Mouse (Mus musculus) lung, adult 2 months (tissue): ENCODE results near the gene Barhl2.

Source experiments
- CTCF ChIP-seq: fragments of 200-500 bp; IDR thresholded peaks from 2 replicates; pipeline ENCODE4 v1.5.1; 2011; ENCODE audit warnings: mild to moderate bottlenecking, low read length, control low read depth; ENCODE audit not compliant: insufficient read depth
- POLR2A ChIP-seq: fragments of 200-500 bp; IDR thresholded peaks from 2 replicates; pipeline ENCODE4 v1.6.1; 2011; ENCODE audit warnings: low read depth, mild to moderate bottlenecking, control low read depth, low read length, borderline replicate concordance; ENCODE audit errors: extremely low read depth

DNA sequence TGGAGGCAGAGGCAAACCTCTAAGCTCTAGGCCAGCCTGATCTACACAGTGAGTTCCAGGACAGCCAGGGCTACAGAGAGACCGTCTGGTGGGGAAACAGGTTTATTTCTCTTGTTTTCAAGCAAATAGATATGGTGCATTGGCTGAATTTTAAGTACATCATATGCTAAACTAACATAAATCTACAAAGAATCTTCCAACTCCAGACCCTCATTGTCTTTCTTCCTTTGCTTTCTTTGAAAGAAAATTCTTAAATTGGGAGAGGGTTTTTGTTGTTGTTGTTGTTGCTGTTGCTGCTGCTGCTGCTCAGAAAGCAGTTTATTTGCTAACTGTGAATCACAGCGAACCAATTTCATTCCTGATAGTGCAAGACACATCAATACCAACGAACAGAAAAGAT lies 3.5 kb upstream of the Barhl2 start:
- TF ChIP-seq CTCF (no peak), POLR2A (no peak)
